Mouse (Mus musculus) hindbrain, postnatal 0 days (tissue): Measurements from ENCODE around the gene Alkbh7. TPM values are rescaled to one million over a fixed set of nuclear protein-coding genes. Genes with fewer than 3 reads are reported as not detected.

Experiments used
- ATAC-seq: fragments of 200-750 bp; cut with Nextera tagmentation; 2 replicates; pipeline ENCODE4 v1.8.0; 2017; ENCODE audit warnings: mild to moderate bottlenecking, moderate TSS enrichment, moderate library complexity
- DNase-seq: peaks from one replicate; pipeline ENCODE4 v3.0.0-alpha.2; 2015; ENCODE audit warnings: low spot score
- H3K27ac ChIP-seq: fragments of 300-500 bp; sonication (generic); 2 replicates; pipeline ENCODE4 v1.5.1; 2014; ENCODE audit warnings: mild to moderate bottlenecking
- H3K27me3 ChIP-seq: fragments of 300-500 bp; sonication (generic); 2 replicates; pipeline ENCODE4 v1.6.1; 2014; ENCODE audit warnings: low read length, mixed read lengths; ENCODE audit not compliant: insufficient read depth
- H3K36me3 ChIP-seq: fragments of 300-500 bp; sonication (generic); 2 replicates; pipeline ENCODE4 v1.6.1; 2014; ENCODE audit warnings: low read length, mixed read lengths; ENCODE audit not compliant: insufficient read depth
- H3K4me1 ChIP-seq: fragments of 300-500 bp; sonication (generic); 2 replicates; pipeline ENCODE4 v1.6.1; 2014; ENCODE audit warnings: antibody characterized with exemption, low read length, mixed read lengths; ENCODE audit not compliant: insufficient read depth
- H3K4me2 ChIP-seq: fragments of 300-500 bp; sonication (generic); 2 replicates; pipeline ENCODE4 v1.6.1; 2014; ENCODE audit warnings: low read depth, mild to moderate bottlenecking, low read length, moderate library complexity, mixed read lengths
- H3K4me3 ChIP-seq: fragments of 300-500 bp; sonication (generic); 2 replicates; pipeline ENCODE4 v1.5.1; 2014; ENCODE audit warnings: low read length
- H3K9ac ChIP-seq: fragments of 300-500 bp; sonication (generic); replicated peaks from 2 replicates; pipeline ENCODE4 v1.6.1; 2014; ENCODE audit warnings: mild to moderate bottlenecking, low read length, moderate library complexity, mixed read lengths
- H3K9me3 ChIP-seq: fragments of 300-500 bp; sonication (generic); 2 replicates; pipeline ENCODE4 v1.6.1; 2016; ENCODE audit warnings: low read length, mixed read lengths
- CTCF ChIP-seq: IDR thresholded peaks from 2 replicates; pipeline ENCODE4 v1.5.1; 2016; ENCODE audit warnings: antibody characterized with exemption, control low read depth, low read depth
- WGBS: fragments of 180-500 bp; shearing (Covaris S2); extraction: QIAGEN DNeasy Blood & Tissue Kit; methylation state at CpG from one replicate; pipeline ENCODE4 v1.1.7; 2014; 5-methylcytosine and 5-hydroxymethylcytosine counted together
- polyA plus RNA-seq: library from polyadenylated mRNA; unstranded; fragments of >200 nt; fragmentation: Nextera tagmentation; extraction: Ambion mirVana; gene quantifications from 2 replicates; pipeline ENCODE4 v1.2.1, GENCODE M21; 2015
- total RNA-seq: library from RNA; depleted of rRNA; stranded (reverse); fragments of >200 nt; gene quantifications from 2 replicates; pipeline ENCODE4 v1.2.3, GENCODE M21; 2014

Alkbh7 gene
- total and polyA plus RNA-seq, 2 experiments from 2014 or later: 66.0 to 70.3 TPM

- H3K36me3 ChIP-seq: no peaks in the 10 kb centered on the region
- no peak for DNase-seq
- no peak for ATAC-seq
- WGBS: 79% methylated on average over 3 of the region's 3 CpGs
- H3K4me2 ChIP-seq: no peak overlapping the region
- no peak overlapping the region for H3K4me3 ChIP-seq
- no peak overlapping the region for H3K9ac ChIP-seq
- H3K27ac ChIP-seq: no peak overlapping the region
- TF ChIP-seq CTCF: no peak
- H3K27me3 ChIP-seq: no peaks in the 10 kb centered on the region
- peaks cover 6% of the 10 kb centered on the region for H3K4me1 ChIP-seq
- no peaks in the 10 kb centered on the region for H3K9me3 ChIP-seq
Measured at GRCm38 (mm10) chr17:56986105-56986805, 10.9 kb upstream of the Alkbh7 start.

- no peaks in the 10 kb centered on the region for H3K9me3 ChIP-seq
- TF ChIP-seq CTCF: peak; percentile 41
- no peak overlapping the region for H3K27ac ChIP-seq
- peaks cover 6% of the 10 kb centered on the region for H3K4me1 ChIP-seq
- H3K4me3 ChIP-seq: no peak overlapping the region
- H3K27me3 ChIP-seq: no peaks in the 10 kb centered on the region
- 80% methylated on average over 7 of the region's 7 CpGs for WGBS
- peaks cover 10% of the 10 kb centered on the region for H3K36me3 ChIP-seq
- no peak for ATAC-seq
- no peak overlapping the region for H3K4me2 ChIP-seq
- H3K9ac ChIP-seq: no peak overlapping the region
- no peak for DNase-seq
Measured at GRCm38 (mm10) chr17:56988441-56988840, 8.7 kb upstream of the Alkbh7 start.

- 69% methylated on average over 7 of the region's 7 CpGs for WGBS
Measured at GRCm38 (mm10) chr17:56988921-56989430, 8.2 kb upstream of the Alkbh7 start.

GRCm38 (mm10) chr17:56989467-56990114 lies 7.5 kb upstream of the Alkbh7 start:
- TF ChIP-seq CTCF: no peak; the same call in 1 of the 2 replicates
- H3K9ac ChIP-seq: peak overlapping the region; percentile 79
- peaks cover 19% of the 10 kb centered on the region for H3K36me3 ChIP-seq
- DNase-seq (peak; percentile 94), ATAC-seq (peak; percentile 93)
- WGBS: 2% methylated on average over 25 of the region's 25 CpGs
- H3K4me1 ChIP-seq: peaks cover 6% of the 10 kb centered on the region
- peak overlapping the region; percentile 89 for H3K4me2 ChIP-seq
- H3K9me3 ChIP-seq: no peaks in the 10 kb centered on the region
- H3K27me3 ChIP-seq: no peaks in the 10 kb centered on the region
- H3K4me3 ChIP-seq: peak overlapping the region; percentile 77
- H3K27ac ChIP-seq: peak overlapping the region; percentile 82

More at GRCm38 (mm10) chr17:56988921-56989430, 8.2 kb upstream of the Alkbh7 start:
- Histone ChIP-seq H3K27me3 (no peaks in the 10 kb centered on the region), H3K36me3 (peaks cover 15% of the 10 kb centered on the region), H3K4me2 (peak overlapping the region; percentile 89), H3K9ac (peak overlapping the region; percentile 79; the same call in 1 of the 2 replicates), H3K4me3 (peak overlapping the region; percentile 77), H3K27ac (peak overlapping the region; percentile 82; the same call in 1 of the 2 replicates), H3K9me3 (no peaks in the 10 kb centered on the region), H3K4me1 (peaks cover 6% of the 10 kb centered on the region)
- peak; percentile 20; the same call in 1 of the 2 replicates for TF ChIP-seq CTCF
- no peak for DNase-seq
- no peak for ATAC-seq

GRCm38 (mm10) chr17:56990115-56990746 lies 6.9 kb upstream of the Alkbh7 start, which contains the start of gene Clpp:
Clpp (plus strand) TSS chr17:56990305.
- peak within 1 kb of the TSS; percentile 77 for H3K4me3 ChIP-seq
- H3K9ac ChIP-seq: peak within 1 kb of the TSS; percentile 79
- peak; percentile 98 for DNase-seq
- H3K9me3 ChIP-seq: no peaks in the 10 kb centered on the region
- no peaks in the 10 kb centered on the region for H3K27me3 ChIP-seq
- ATAC-seq: peak; percentile 97
- H3K27ac ChIP-seq: peak within 1 kb of the TSS; percentile 82
- no peak; the same call in 1 of the 2 replicates for TF ChIP-seq CTCF
- under 1% methylated on average over 52 of the region's 52 CpGs for WGBS
- H3K4me2 ChIP-seq: peak within 1 kb of the TSS; percentile 89
- peaks cover 22% of the 10 kb centered on the region for H3K36me3 ChIP-seq
- peaks cover 6% of the 10 kb centered on the region for H3K4me1 ChIP-seq

GRCm38 (mm10) chr17:56990966-56991365 lies 6.2 kb upstream of the Alkbh7 start:
- H3K27me3 ChIP-seq: no peaks in the 10 kb centered on the region
- H3K4me1 ChIP-seq: peaks cover 6% of the 10 kb centered on the region
- no peak for TF ChIP-seq CTCF
- H3K4me3 ChIP-seq: peak overlapping the region; percentile 77
- H3K27ac ChIP-seq: no peak overlapping the region
- ATAC-seq (no peak), DNase-seq (no peak)
- peaks cover 29% of the 10 kb centered on the region for H3K36me3 ChIP-seq
- WGBS: 74% methylated on average over 2 of the region's 2 CpGs
- H3K4me2 ChIP-seq: peak overlapping the region; percentile 89
- peak overlapping the region; percentile 79 for H3K9ac ChIP-seq
- H3K9me3 ChIP-seq: no peaks in the 10 kb centered on the region
